Mouse (Mus musculus): ENCODE measurements around the gene Tmem11.

The Tmem11 gene

DNA sequence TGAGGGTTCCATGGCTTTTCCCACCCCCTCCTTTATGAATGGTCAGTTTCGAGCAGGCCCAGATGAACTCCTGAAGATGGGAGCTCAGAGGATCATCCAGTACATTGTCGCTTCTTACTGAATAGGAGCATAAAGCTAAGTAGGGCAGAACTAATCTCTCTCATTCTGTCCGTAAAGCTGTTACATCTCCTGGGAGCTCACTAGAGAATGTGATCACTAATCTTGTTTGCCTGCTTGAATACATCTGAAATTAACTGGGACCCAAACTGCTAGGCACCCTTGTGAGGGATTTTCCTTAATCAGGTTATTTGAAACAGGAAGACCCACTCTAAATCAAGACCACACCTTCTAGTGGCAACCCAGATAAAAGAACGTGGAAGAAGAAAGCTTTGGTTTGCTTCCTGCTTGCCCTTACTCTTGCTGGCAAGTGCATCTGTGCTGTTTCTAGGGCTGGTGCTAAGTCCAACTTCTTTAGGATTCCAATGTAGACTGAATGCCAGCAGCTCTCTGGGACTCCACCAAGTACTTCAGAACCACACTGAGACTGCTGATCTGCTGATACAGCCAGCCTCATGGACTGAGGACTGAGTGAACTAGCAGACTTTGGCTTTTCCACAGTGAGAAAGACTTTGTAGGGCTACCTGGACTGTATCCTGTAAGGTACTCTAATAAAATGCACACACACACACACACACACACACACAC, 51.7 kb downstream of the Tmem11 start:
- no peak for DNase-seq (ENCODE audit: low spot score in 2 of 2)

DNA sequence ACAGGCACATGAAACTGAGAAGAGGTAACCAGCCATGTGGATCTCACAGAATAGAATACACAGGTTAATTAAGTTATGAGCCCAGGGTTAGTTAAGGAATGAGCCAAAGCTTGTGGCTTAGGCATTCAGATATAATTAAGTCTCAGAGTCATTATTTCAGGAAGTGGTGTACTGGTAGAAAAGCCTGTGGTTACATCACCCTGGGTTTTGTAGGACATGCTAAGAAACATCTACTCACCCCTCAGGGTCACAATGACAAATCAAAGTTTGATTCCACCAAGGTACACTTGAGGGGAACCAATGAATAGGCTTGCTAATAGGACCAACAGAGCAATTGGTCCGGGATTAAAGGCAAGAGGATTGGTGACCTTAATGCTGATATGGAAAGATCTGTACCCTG, 52.4 kb downstream of the Tmem11 start:
- no peak for DNase-seq (ENCODE audit: low spot score in 2 of 2)

DNA sequence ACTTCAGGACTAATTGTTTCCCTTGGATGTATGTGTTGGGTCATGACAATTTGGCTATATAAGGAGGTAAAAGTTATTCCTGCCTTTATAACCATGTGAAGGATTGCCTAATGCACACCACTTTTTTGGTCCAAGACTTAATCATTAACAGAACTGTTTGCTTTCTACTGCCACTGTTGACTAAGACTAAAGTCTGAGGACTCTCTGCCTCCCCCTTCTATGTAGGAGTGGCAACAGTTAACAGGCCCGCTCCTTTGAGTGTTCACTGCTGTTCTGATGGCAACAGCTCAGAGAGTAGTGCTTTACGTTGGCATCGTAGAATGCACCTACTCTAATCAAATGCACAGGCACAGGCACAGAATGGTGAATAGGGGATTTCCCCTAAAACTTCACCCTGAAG, 53.9 kb downstream of the Tmem11 start:
- no peak for DNase-seq (ENCODE audit: low spot score in 2 of 2)

DNA sequence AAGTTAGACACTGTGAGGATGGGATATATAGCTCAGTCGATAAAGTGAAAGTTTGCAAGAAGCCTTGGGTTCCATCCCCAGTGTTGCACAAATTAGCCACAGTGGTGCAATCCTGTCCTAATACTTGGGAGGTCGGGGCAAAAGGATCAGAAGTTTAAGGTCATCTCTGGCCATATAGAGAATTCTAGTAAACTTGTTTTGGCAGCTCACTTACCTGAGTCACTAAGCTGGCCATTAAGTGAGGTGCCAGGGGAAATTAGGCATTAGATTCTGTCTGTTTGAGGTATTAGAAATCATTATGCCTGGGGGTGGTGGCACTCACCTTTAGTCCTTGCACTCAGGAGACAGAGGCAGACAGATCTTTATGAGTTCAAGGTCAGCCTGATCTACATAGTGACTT, 55.3 kb downstream of the Tmem11 start:
- DNase-seq (ENCODE audit: low spot score in 2 of 2), result no peak

DNA sequence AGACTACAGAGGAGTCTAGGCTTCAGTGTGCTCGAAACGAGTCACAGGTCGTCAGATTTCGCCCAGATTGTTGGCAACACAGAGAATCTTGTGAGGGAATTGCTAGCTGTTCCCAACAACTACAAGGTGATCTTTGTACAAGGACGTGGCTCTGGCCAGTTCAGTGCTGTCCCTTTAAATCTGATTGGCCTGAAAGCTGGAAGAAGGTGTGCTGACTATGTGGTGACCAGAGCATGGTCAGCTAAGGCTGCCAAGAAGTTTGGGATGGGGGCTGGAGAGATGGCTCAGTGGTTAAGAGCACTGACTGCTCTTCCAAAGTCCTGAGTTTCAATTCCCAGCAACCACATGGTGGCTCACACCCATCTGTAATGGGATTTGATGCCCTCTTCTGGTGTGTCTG, 62.7 kb downstream of the Tmem11 start:
- no peak for DNase-seq (ENCODE audit: low spot score in 2 of 2)

Data from spleen, postnatal 14 days (tissue).